Mouse (Mus musculus): ENCODE measurements around the gene Mmp25. TPM values are rescaled to one million over a fixed set of nuclear protein-coding genes. Genes with fewer than 3 reads are reported as not detected.

Gene Mmp25
- polyA plus RNA-seq, 1 experiment from 2014 or later, result 0.66 TPM

- peak overlapping the region; percentile 46 for H3K4me2 ChIP-seq (ENCODE audit: low read length)
- whole genome bisulfite sequencing, result 15% methylated on average over 22 of the region's 22 CpGs
- TF ChIP-seq CTCF (IDR thresholded peaks at IDR 0.05; ENCODE audit: low read depth), result peak; percentile 90
- H3K36me3 ChIP-seq (ENCODE audit: insufficient read depth, low read length), result no peaks in the 10 kb centered on the region
- ATAC-seq (replicated peaks; ENCODE audit: low FRiP score, low read depth), result peak; percentile 83
- no peak overlapping the region for H3K4me3 ChIP-seq (replicated peaks; ENCODE audit: low read depth, low read length)
- peak; percentile 90 for DNase-seq (ENCODE audit: low spot score)
- H3K9ac ChIP-seq (ENCODE audit: low read depth, low read length), result no peak overlapping the region
- H3K27me3 ChIP-seq (ENCODE audit: insufficient read depth, low read length), result no peaks in the 10 kb centered on the region
- no peaks in the 10 kb centered on the region for H3K9me3 ChIP-seq (replicated peaks; ENCODE audit: low read length)
- no peaks in the 10 kb centered on the region for H3K4me1 ChIP-seq (replicated peaks; ENCODE audit: insufficient read depth, low read length)
- H3K27ac ChIP-seq, result no peak overlapping the region
These were observed 14.7 kb downstream of the Mmp25 start for GRCm38 (mm10) chr17:23630195-23631020.

GRCm38 (mm10) chr17:23627813-23628212 is 17.3 kb downstream of the Mmp25 start:
- Histone ChIP-seq H3K27ac (no peak overlapping the region), H3K9me3 (replicated peaks; ENCODE audit: low read length) (no peaks in the 10 kb centered on the region), H3K27me3 (ENCODE audit: insufficient read depth, low read length) (no peaks in the 10 kb centered on the region), H3K4me1 (replicated peaks; ENCODE audit: insufficient read depth, low read length) (no peaks in the 10 kb centered on the region), H3K36me3 (ENCODE audit: insufficient read depth, low read length) (no peaks in the 10 kb centered on the region), H3K4me2 (ENCODE audit: low read length) (no peak overlapping the region), H3K9ac (ENCODE audit: low read depth, low read length) (no peak overlapping the region), H3K4me3 (replicated peaks; ENCODE audit: low read depth, low read length) (no peak overlapping the region)
- TF ChIP-seq CTCF (IDR thresholded peaks at IDR 0.05; ENCODE audit: low read depth), result no peak
- 43% methylated on average over 7 of the region's 7 CpGs for WGBS
- DNase-seq (ENCODE audit: low spot score), result no peak
- no peak for ATAC-seq (replicated peaks; ENCODE audit: low FRiP score, low read depth)

GRCm38 (mm10) chr17:23620351-23620750 is 24.7 kb downstream of the Mmp25 start:
- no peaks in the 10 kb centered on the region for H3K9me3 ChIP-seq (replicated peaks; ENCODE audit: low read length)
- ATAC-seq (replicated peaks; ENCODE audit: low FRiP score, low read depth) (no peak), DNase-seq (ENCODE audit: low spot score) (no peak)
- H3K4me2 ChIP-seq (ENCODE audit: low read length), result no peak overlapping the region
- 80% methylated on average over 7 of the region's 7 CpGs for WGBS
- no peaks in the 10 kb centered on the region for H3K36me3 ChIP-seq (ENCODE audit: insufficient read depth, low read length)
- no peak overlapping the region for H3K4me3 ChIP-seq (replicated peaks; ENCODE audit: low read depth, low read length)
- H3K9ac ChIP-seq (ENCODE audit: low read depth, low read length), result no peak overlapping the region
- no peaks in the 10 kb centered on the region for H3K4me1 ChIP-seq (replicated peaks; ENCODE audit: insufficient read depth, low read length)
- H3K27me3 ChIP-seq (ENCODE audit: insufficient read depth, low read length), result no peaks in the 10 kb centered on the region
- H3K27ac ChIP-seq, result no peak overlapping the region
- no peak for TF ChIP-seq CTCF (IDR thresholded peaks at IDR 0.05; ENCODE audit: low read depth)

- H3K27ac ChIP-seq, result no peak overlapping the region
- 53% methylated on average over 9 of the region's 9 CpGs for WGBS
- no peaks in the 10 kb centered on the region for H3K36me3 ChIP-seq (ENCODE audit: insufficient read depth, low read length)
- no peak overlapping the region for H3K4me3 ChIP-seq (replicated peaks; ENCODE audit: low read depth, low read length)
- ATAC-seq (replicated peaks; ENCODE audit: low FRiP score, low read depth) (no peak), DNase-seq (ENCODE audit: low spot score) (no peak)
- H3K4me2 ChIP-seq (ENCODE audit: low read length), result no peak overlapping the region
- H3K9ac ChIP-seq (ENCODE audit: low read depth, low read length), result no peak overlapping the region
- H3K9me3 ChIP-seq (replicated peaks; ENCODE audit: low read length), result no peaks in the 10 kb centered on the region
- no peaks in the 10 kb centered on the region for H3K27me3 ChIP-seq (ENCODE audit: insufficient read depth, low read length)
- no peak for TF ChIP-seq CTCF (IDR thresholded peaks at IDR 0.05; ENCODE audit: low read depth)
- no peaks in the 10 kb centered on the region for H3K4me1 ChIP-seq (replicated peaks; ENCODE audit: insufficient read depth, low read length)
These were observed 28.0 kb downstream of the Mmp25 start for GRCm38 (mm10) chr17:23617087-23617486.

- DNase-seq (ENCODE audit: low spot score) (peak; percentile 61), ATAC-seq (replicated peaks; ENCODE audit: low FRiP score, low read depth) (peak; percentile 61; the same call in 1 of the 2 replicates)
- H3K4me2 ChIP-seq (ENCODE audit: low read length), result no peak overlapping the region
- no peaks in the 10 kb centered on the region for H3K36me3 ChIP-seq (ENCODE audit: insufficient read depth, low read length)
- no peak overlapping the region for H3K9ac ChIP-seq (ENCODE audit: low read depth, low read length)
- H3K27me3 ChIP-seq (ENCODE audit: insufficient read depth, low read length), result no peaks in the 10 kb centered on the region
- no peak overlapping the region for H3K27ac ChIP-seq
- peak; percentile 76 for TF ChIP-seq CTCF (IDR thresholded peaks at IDR 0.05; ENCODE audit: low read depth)
- H3K9me3 ChIP-seq (replicated peaks; ENCODE audit: low read length), result no peaks in the 10 kb centered on the region
- H3K4me3 ChIP-seq (replicated peaks; ENCODE audit: low read depth, low read length), result no peak overlapping the region
- WGBS, result 79% methylated on average over 28 of the region's 28 CpGs
- H3K4me1 ChIP-seq (replicated peaks; ENCODE audit: insufficient read depth, low read length), result no peaks in the 10 kb centered on the region
These were observed 34.7 kb downstream of the Mmp25 start for GRCm38 (mm10) chr17:23610361-23610800.

GRCm38 (mm10) chr17:23609612-23610011 is 35.5 kb downstream of the Mmp25 start:
- Histone ChIP-seq H3K4me3 (replicated peaks; ENCODE audit: low read depth, low read length) (no peak overlapping the region), H3K4me1 (replicated peaks; ENCODE audit: insufficient read depth, low read length) (no peaks in the 10 kb centered on the region), H3K36me3 (ENCODE audit: insufficient read depth, low read length) (no peaks in the 10 kb centered on the region), H3K27ac (no peak overlapping the region), H3K27me3 (ENCODE audit: insufficient read depth, low read length) (no peaks in the 10 kb centered on the region), H3K9ac (ENCODE audit: low read depth, low read length) (no peak overlapping the region), H3K4me2 (ENCODE audit: low read length) (no peak overlapping the region), H3K9me3 (replicated peaks; ENCODE audit: low read length) (no peaks in the 10 kb centered on the region)
- ATAC-seq (replicated peaks; ENCODE audit: low FRiP score, low read depth) (no peak), DNase-seq (ENCODE audit: low spot score) (no peak)
- TF ChIP-seq CTCF (IDR thresholded peaks at IDR 0.05; ENCODE audit: low read depth), result no peak
- 93% methylated on average over 24 of the region's 24 CpGs for whole genome bisulfite sequencing
